32 mouse cellular contexts compared by ENCODE assay signal in the genomic region with DNA sequence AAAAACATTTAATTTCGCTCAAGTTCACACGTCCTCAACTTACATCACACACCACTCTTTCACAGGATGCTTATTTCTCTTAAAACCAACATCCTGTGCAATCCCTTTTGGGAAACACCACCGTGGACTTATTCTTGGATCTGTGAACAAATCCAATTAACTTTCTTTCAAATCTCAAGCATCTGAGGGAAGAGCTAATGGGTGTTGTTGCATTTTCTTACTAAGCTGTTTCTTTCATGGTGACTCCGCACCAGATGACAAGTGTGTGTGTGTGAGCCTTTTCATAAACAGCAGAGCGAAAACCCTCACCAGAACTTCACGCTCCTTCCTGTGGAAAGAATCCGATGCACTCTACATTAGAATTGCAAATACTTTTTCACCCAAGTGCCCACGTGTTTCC.
DNase-seq lines count a peak whose midpoint lies in the region; ATAC-seq and TF ChIP-seq lines count a peak whose summit lies in the region.
"Had no signal": no experiment of that assay in that cellular context is flagged by ENCODE, and none has a peak within 500 bp of the region (broad histone marks: within the 10 kb centered on the region; RNA-seq: fewer than 3 reads in every experiment).

No protein-coding gene starts in this region.

- no peak overlapping the region for H3K4me2 ChIP-seq in forebrain, embryonic 14.5 days (ENCODE audit: low read length)
- H3K4me2 ChIP-seq in forebrain, embryonic 15.5 days (replicated peaks), result no peak overlapping the region
- H3K4me2 ChIP-seq: embryonic facial prominence, embryonic 13.5 days; heart, embryonic 11.5 days; hindbrain, embryonic 13.5 days; kidney, embryonic 15.5 days; limb, embryonic 13.5 days; liver, embryonic 11.5 days; lung, embryonic 15.5 days; neural tube, embryonic 12.5 days had no signal

- no peaks in the 10 kb centered on the region for H3K36me3 ChIP-seq in forebrain, embryonic 14.5 days (ENCODE audit: control insufficient read depth, insufficient read depth, low read length)
- no peaks in the 10 kb centered on the region for H3K36me3 ChIP-seq in forebrain, embryonic 15.5 days
- H3K36me3 ChIP-seq: embryonic facial prominence, embryonic 13.5 days; G1E; hindbrain, embryonic 13.5 days; kidney, embryonic 15.5 days; limb, embryonic 13.5 days; lung, embryonic 15.5 days; midbrain, embryonic 10.5 days; neural tube, embryonic 12.5 days had no signal

- intact Hi-C loops in left cerebral cortex, postnatal 25 days (cut with DNase I), result no loop called here
- intact Hi-C loops in gastrocnemius, adult 2 months (cut with DNase I), result no loop called here

- DNase-seq in forebrain, embryonic 14.5 days (ENCODE audit: low spot score), result peak; percentile 60
- peak; percentile 4 for DNase-seq in layer of hippocampus, adult 11-12 months (ENCODE audit: low spot score)
- no peak for DNase-seq in layer of hippocampus, postnatal 25 days (ENCODE audit: extremely low spot score in 1 of 2, low spot score in 1 of 2)
- DNase-seq in left cerebral cortex, postnatal 25 days (ENCODE audit: low spot score in 2 of 2), result peak; percentile 2 to 52
- DNase-seq in left cerebral cortex, adult 8-10 months (ENCODE audit: low spot score in 2 of 2), result no peak
- peak; percentile 64 for DNase-seq in brain, adult 2 months (ENCODE audit: low read depth, low spot score)
- DNase-seq in gastrocnemius, adult 2 months, result no peak
- DNase-seq: adrenal gland, adult 8-10 months; cerebellum, adult 11-12 months; cerebellum, adult 9-11 months; embryo, embryonic 11 days; gastrocnemius, postnatal 25 days; heart, postnatal 36 days; kidney, adult 18-20 months; kidney, postnatal 25 days; thymus, adult 2 months; thymus, postnatal 36 days had no signal

- H3K27ac ChIP-seq in forebrain, embryonic 14.5 days (ENCODE audit: low read depth, low read length), result no peak overlapping the region
- no peak overlapping the region for H3K27ac ChIP-seq in forebrain, embryonic 15.5 days (replicated peaks)
- no peak overlapping the region for H3K27ac ChIP-seq in gastrocnemius, adult 2 months
- H3K27ac ChIP-seq: embryonic facial prominence, embryonic 13.5 days; hindbrain, embryonic 13.5 days; kidney, embryonic 15.5 days; layer of hippocampus, adult 2 months; limb, embryonic 13.5 days; lung, embryonic 15.5 days; midbrain, embryonic 10.5 days; neural tube, embryonic 12.5 days; stomach, postnatal 0 days had no signal

- no peaks in the 10 kb centered on the region for H3K9me3 ChIP-seq in forebrain, embryonic 14.5 days (replicated peaks; ENCODE audit: control insufficient read depth, low read length)
- no peaks in the 10 kb centered on the region for H3K9me3 ChIP-seq in forebrain, embryonic 15.5 days
- H3K9me3 ChIP-seq: embryonic facial prominence, embryonic 13.5 days; hindbrain, embryonic 13.5 days; kidney, embryonic 15.5 days; lung, embryonic 15.5 days; midbrain, embryonic 10.5 days; neural tube, embryonic 12.5 days had no signal

- H3K4me3 ChIP-seq in forebrain, embryonic 14.5 days (ENCODE audit: low read depth, low read length), result no peak overlapping the region
- no peak overlapping the region for H3K4me3 ChIP-seq in forebrain, embryonic 15.5 days
- H3K4me3 ChIP-seq in gastrocnemius, adult 2 months, result no peak overlapping the region
- H3K4me3 ChIP-seq: embryonic facial prominence, embryonic 13.5 days; erythroblast, embryonic 14.5 days; hindbrain, embryonic 13.5 days; kidney, embryonic 15.5 days; layer of hippocampus, adult 2 months; limb, embryonic 13.5 days; lung, embryonic 15.5 days; midbrain, embryonic 10.5 days; myocyte; neural tube, embryonic 12.5 days had no signal

- no peaks in the 10 kb centered on the region for H3K27me3 ChIP-seq in forebrain, embryonic 14.5 days (replicated peaks; ENCODE audit: control insufficient read depth, insufficient read depth, low read length)
- H3K27me3 ChIP-seq in forebrain, embryonic 15.5 days, result no peaks in the 10 kb centered on the region
- H3K27me3 ChIP-seq: embryonic facial prominence, embryonic 13.5 days; hindbrain, embryonic 13.5 days; kidney, embryonic 15.5 days; limb, embryonic 13.5 days; lung, embryonic 15.5 days; neural tube, embryonic 12.5 days had no signal

- H3K4me1 ChIP-seq in forebrain, embryonic 14.5 days (ENCODE audit: control insufficient read depth, insufficient read depth, low read length), result 0 out of 2 replicates have a peak, but pooled peaks cover 3% of the 10 kb centered on the region
- peaks cover 8% of the 10 kb centered on the region for H3K4me1 ChIP-seq in forebrain, embryonic 15.5 days
- H3K4me1 ChIP-seq: embryonic facial prominence, embryonic 13.5 days; hindbrain, embryonic 13.5 days; kidney, embryonic 15.5 days; limb, embryonic 13.5 days; lung, embryonic 15.5 days; neural tube, embryonic 12.5 days had no signal

- H3K9ac ChIP-seq in forebrain, embryonic 14.5 days (ENCODE audit: low read length), result no peak overlapping the region
- H3K9ac ChIP-seq in forebrain, embryonic 15.5 days (replicated peaks), result no peak overlapping the region
- H3K9ac ChIP-seq: embryonic facial prominence, embryonic 13.5 days; hindbrain, embryonic 13.5 days; kidney, embryonic 15.5 days; limb, embryonic 13.5 days; lung, embryonic 15.5 days; neural tube, embryonic 12.5 days had no signal

- 26% methylated on average over 8 of the region's 8 CpGs for WGBS in forebrain, embryonic 14.5 days
- WGBS in forebrain, embryonic 15.5 days, result 22% methylated on average over 8 of the region's 8 CpGs

- no peak for ATAC-seq in forebrain, embryonic 14.5 days
- ATAC-seq in forebrain, embryonic 15.5 days (replicated peaks), result no peak

- no peak for TF ChIP-seq CTCF in gastrocnemius, adult 2 months (IDR thresholded peaks at IDR 0.05)

Comparison
In these comparisons a context has a peak if more than half of its experiments do, and no peak if none do; other contexts are left out.
1. DNase-seq: peak in forebrain, embryonic 14.5 days (single experiment), layer of hippocampus, adult 11-12 months (single experiment), left cerebral cortex, postnatal 25 days (2 of 2) and brain, adult 2 months (single experiment); none in layer of hippocampus, postnatal 25 days (0 of 2), left cerebral cortex, adult 8-10 months (0 of 2) and gastrocnemius, adult 2 months (single experiment).